Mouse (Mus musculus): Measurements from ENCODE around the gene Flna. TPM values are rescaled to one million over a fixed set of nuclear protein-coding genes. Genes with fewer than 3 reads are reported as not detected.
"Not testable (repeated sequence)": the region's sequence is repeated elsewhere in the genome, so short reads cannot be mapped to it uniquely, and the experiment has no call there.

The Flna gene
- total RNA-seq, 2 experiments from 2014 or later, result 44.0 to 49.5 TPM

DNA sequence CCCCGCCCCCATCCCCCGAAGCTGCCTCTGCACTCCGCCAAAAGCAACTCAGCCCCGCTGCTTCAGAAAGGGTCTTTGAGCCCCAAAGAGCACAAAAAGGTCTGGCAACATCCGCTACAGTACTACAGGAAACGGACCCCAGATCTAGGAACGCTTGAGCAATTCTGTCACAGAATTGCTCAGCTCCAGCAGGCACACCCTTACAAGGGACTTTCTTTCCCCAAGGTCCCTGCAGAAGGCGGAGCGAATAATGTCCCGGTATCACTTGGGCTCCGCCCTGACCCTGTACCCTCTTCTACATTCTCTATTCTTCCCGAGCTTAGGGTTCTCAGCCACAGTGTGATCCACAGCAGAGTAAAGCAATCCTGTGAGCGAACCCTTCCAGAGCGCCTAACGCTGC, 2.9 kb downstream of the Flna start:
- peak in 1 of 2 experiments; percentile 8 for DNase-seq (ENCODE audit: low spot score in 2 of 2)

DNA sequence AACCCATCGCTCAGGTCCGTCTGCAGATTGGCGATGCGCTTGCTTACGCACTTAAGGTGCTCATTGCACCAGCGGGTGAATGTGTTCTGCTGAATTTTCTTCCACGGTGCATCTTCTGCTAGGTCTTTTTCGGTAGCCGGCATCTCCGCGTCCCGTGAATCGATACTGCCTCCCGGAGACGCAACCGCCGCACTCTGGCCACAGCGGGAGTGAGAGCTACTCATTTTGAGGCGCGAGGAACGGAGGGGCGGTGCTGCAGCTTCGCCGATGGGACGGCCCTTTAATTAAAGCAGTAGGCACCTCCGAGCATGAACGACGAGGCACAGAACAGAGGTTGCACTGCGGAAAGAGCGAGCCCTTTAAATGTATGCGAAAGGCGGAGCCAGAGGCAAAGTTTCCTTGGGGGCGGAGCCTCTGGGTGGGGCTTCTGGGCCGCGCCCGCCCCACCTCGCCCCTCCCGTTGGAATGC, 3.4 kb downstream of the Flna start:
- peak; percentile 75 to 82 for DNase-seq (ENCODE audit: low spot score in 2 of 2)

DNA sequence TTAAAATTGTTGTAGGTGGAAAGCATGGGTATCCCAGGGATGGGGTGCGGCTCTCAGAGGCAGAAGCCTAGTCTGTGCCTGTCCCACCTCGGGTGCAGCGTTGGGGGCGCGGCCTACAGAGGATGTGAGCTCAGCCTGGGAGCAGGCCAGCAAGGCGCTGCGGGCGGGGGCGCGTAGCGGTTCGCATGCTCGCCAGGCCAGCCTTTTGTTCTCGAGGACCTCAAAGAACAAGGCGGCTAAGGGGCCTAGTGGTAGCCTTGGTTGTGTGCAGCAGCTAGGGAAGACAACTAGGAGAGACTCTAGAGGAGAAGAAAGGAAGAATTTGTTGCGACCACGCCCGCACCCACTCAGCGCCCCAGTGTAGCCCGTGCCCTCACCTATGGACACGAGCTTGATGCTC, 3.9 kb downstream of the Flna start:
- DNase-seq (ENCODE audit: low spot score in 2 of 2), result peak; percentile 47 to 54

DNA sequence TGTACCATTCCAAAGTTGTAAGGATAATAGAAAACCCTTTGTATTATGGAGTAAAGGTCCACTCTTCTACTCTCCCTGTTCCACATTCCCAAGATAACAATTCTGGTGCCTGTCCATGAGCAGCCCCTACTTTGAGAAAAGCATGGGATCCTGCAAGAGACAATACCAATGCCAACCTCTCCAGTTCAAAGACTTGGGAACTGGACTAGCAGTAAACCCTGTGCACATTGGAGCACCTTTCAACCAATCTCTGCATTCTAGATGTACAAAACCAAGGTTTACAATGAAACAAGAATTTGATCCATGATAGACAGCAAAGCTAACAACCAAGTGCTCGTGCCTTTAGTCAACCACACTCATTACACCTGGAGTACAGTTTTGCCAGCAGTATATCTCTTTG, 4.5 kb downstream of the Flna start:
- no peak for DNase-seq (ENCODE audit: low spot score in 2 of 2)

GRCm38 (mm10) chrX:74244614-74245083, 5.0 kb downstream of the Flna start:
- no peak for DNase-seq (ENCODE audit: low spot score in 2 of 2)

DNA sequence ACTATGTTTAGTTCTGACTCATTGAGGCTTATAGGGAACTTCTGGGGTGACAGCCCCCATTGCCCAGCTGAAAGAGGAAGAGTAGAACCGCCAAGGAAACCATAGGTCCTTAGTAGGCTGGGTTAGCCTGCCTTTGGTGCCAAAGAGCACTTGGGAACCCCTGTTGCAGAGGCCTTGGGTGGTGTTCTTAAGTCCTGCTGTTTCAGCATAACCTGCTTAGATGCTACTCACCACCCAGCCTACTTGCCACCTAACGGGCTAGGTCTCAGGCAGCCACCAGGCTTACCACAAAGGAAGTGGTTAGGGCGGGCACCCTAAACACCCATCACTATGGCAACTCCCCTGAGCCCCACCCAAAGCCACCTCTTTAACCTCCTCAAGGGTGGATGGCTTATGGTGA, 5.8 kb downstream of the Flna start:
- DNase-seq (ENCODE audit: low spot score in 2 of 2), result no peak

- DNase-seq (ENCODE audit: low spot score in 2 of 2), result no peak
Measured at GRCm38 (mm10) chrX:74243396-74243795, 6.2 kb downstream of the Flna start.

DNA sequence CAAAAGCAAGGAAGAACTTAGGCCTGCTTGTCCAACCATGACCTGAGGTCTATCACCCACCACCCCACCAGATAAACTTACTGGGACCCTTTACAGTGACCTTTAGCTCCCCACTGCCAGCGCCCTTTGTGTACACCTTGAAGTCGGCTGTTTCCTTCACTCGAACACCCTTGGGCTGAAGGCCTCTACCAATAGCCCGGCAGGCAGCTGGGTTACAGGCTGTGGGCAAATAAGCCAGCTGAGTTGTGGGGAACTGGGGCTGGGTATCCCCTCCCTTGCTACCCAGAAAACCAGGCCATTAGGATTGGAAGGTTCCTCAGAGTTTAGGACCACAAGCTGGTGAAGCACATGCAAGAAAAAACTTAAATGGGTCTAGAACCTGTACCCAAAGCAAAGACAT, 9.3 kb downstream of the Flna start:
- no peak for DNase-seq (ENCODE audit: low spot score in 2 of 2)

- DNase-seq (ENCODE audit: low spot score in 2 of 2), result no peak
Measured at GRCm38 (mm10) chrX:74233196-74233595, 16.4 kb downstream of the Flna start.

- DNase-seq (ENCODE audit: low spot score in 2 of 2), result no peak
Measured at GRCm38 (mm10) chrX:74230038-74230437, 19.6 kb downstream of the Flna start.

GRCm38 (mm10) chrX:74220099-74220498, 29.5 kb downstream of the Flna start:
- DNase-seq (ENCODE audit: low spot score in 2 of 2), result not testable (repeated sequence)

DNA sequence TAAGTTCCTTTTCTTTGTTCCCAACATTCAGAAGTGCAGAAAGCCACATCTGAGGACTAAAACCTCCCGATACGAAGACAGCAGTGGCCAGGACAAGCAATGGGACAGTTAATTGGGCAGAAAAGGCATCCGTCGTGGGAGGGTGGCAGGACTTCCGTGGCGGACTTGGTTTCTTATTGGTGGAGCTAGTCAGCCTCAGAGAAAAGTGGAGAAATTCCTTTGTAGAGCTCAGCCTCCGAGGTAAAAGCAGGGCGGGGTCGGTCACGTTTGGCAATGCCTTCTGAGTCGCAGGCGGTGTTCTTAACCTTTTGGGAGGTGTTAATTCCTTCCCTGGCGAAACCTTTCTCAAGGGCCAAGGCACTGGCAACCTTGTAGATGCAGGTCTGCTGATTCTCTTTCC, 30.2 kb downstream of the Flna start:
- DNase-seq (ENCODE audit: low spot score in 2 of 2), result no peak

GRCm38 (mm10) chrX:74218496-74218895, 31.1 kb downstream of the Flna start:
- DNase-seq (ENCODE audit: low spot score in 2 of 2), result no peak

DNA sequence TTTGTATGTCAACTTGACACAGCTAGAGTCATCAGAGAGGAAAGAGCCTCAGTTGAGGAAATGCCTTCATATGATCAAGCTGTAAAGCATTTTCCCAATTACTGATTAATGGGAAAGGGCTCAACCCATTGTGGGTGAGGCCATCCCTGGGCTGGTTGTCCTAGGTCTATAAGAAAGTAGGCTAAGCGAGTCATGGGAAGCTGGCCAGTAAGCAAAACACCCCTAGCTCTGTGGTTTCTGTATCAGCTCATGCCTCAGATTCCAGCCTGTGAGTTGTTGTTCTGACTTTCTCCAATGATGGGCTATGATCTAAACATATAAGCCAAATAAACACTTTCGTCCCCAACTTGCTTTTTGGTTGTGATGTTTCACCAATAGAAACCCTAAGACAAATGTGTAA, 46.1 kb downstream of the Flna start:
- DNase-seq (ENCODE audit: low spot score in 2 of 2), result no peak

- no peak for DNase-seq (ENCODE audit: low spot score in 2 of 2)
Measured at GRCm38 (mm10) chrX:74176959-74177358, 72.7 kb downstream of the Flna start, which contains the start of gene Tktl1. Gene Tktl1, plus strand, starts transcription at chrX:74177259.

Small RNA genes lying within 50 kb of the gene (microRNA-seq; reads per million reads assigned to microRNA genes)
- 0 reads per million in 2 experiments for gene Mir7091

Other genes with a start within 250 kb of the Flna start
- 10 to 100 TPM; 48.2 to 49.0 TPM for gene Irak1, start 225.9 kb downstream of the Flna start, total RNA-seq (2021)
- gene Opn1mw, start 122.4 kb downstream of the Flna start, total RNA-seq (2021), result under 1 TPM; 0.60 to 0.70 TPM
- gene Mecp2, start 114.5 kb downstream of the Flna start, total RNA-seq (2021), result 10 to 100 TPM; 89.6 to 94.8 TPM
- gene Tex28, start 82.0 kb downstream of the Flna start, total RNA-seq (2021), result not detected
- not detected for gene Tktl1, start 72.6 kb downstream of the Flna start, total RNA-seq (2021)
- 10 to 100 TPM; 35.3 to 39.6 TPM for gene Emd, start 4.9 kb upstream of the Flna start, total RNA-seq (2021)
- 100 to 1,000 TPM; 188 to 216 TPM for gene Rpl10, start 21.0 kb upstream of the Flna start, total RNA-seq (2021)
- gene Taz, start 32.1 kb upstream of the Flna start, total RNA-seq (2021), result 10 to 100 TPM; 60.4 to 62.5 TPM
- gene Dnase1l1, start 32.5 kb upstream of the Flna start, total RNA-seq (2021), result 1 to 10 TPM; 3.0 to 3.3 TPM
- 100 to 1,000 TPM; 353 to 362 TPM for gene Atp6ap1, start 47.3 kb upstream of the Flna start, total RNA-seq (2021)
- gene Gdi1, start 55.2 kb upstream of the Flna start, total RNA-seq (2021), result 100 to 1,000 TPM; 611 to 641 TPM
- 10 to 100 TPM; 26.5 to 26.8 TPM for gene Fam50a, start 63.2 kb upstream of the Flna start, total RNA-seq (2021)
- 10 to 100 TPM; 22.7 to 24.6 TPM for gene Plxna3, start 79.2 kb upstream of the Flna start, total RNA-seq (2021)
- gene Lage3, start 103.8 kb upstream of the Flna start, total RNA-seq (2021), result 10 to 100 TPM; 20.5 to 23.9 TPM
- gene Ubl4a, start 123.4 kb upstream of the Flna start, total RNA-seq (2021), result 10 to 100 TPM; 68.3 to 71.6 TPM
- gene Slc10a3, start 123.5 kb upstream of the Flna start, total RNA-seq (2021), result 1 to 10 TPM; 2.7 to 3.4 TPM
- gene Fam3a, start 143.5 kb upstream of the Flna start, total RNA-seq (2021), result 10 to 100 TPM; 18.2 to 19.7 TPM
- 10 to 100 TPM; 41.3 to 45.7 TPM for gene Ikbkg, start 143.5 kb upstream of the Flna start, total RNA-seq (2021)
- gene G6pdx, start 179.4 kb upstream of the Flna start, total RNA-seq (2021), result 10 to 100 TPM; 28.3 to 37.7 TPM
- gene Gm6880, start 231.6 kb upstream of the Flna start, total RNA-seq (2021), result not detected

All from left cerebral cortex, adult 18-20 months (tissue).